Mouse (Mus musculus) embryo, embryonic 10 days (tissue): Measurements from ENCODE around the gene Fam3a.
"Not testable (repeated sequence)": the region's sequence is repeated elsewhere in the genome, so short reads cannot be mapped to it uniquely, and the experiment has no call there.

Experiments used
- DNase-seq: peaks from one replicate; pipeline ENCODE4 v3.0.0-alpha.2; 2015; ENCODE audit warnings: low spot score

Gene Fam3a

DNA sequence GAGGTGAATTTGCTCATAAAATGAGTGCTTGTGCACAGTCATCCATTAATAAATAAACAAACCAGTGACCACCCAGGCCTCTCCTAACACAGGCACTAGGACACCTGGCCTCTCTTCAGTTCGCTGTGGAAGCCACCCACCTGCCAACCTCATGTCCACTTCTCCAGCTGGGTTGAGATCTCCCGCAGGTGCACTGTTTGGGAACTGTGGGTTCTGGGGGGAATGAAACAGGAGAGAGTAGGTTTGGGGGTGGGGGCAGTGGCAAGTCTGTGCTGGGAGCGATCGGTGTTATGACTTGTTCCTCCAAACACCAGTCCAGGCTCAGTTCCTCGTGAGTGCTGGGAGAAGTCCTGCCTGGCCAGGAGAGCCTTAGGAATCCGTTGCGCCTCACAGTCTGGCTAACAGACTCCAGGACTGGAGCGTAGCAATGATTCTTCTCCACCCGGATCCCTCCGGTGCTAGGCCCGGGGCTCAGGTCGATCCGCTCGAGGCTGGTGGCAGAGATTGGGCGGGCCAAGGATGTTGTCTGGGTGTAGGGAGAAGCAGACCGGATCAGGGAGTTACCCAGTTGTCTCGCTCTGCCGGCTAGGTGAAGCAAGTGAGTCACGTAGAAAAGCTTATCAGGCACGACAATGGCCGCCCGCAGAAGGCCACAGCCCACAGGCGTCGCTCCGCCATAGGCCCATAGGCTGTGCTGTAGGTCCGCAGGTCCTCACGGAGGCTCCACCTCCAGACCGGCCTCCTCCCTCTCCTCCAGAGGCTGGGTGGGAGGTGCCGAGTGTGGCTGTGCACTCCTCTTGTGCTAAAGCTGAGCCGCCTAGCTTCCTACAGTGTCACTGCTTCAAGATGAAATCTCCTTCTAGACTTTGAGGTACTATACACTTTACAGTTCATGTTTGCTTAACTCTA is at the start of gene Fam3a, which contains the start of gene Ikbkg:
TSS of gene Fam3a (minus strand) at position 738 of the 909 bp plus-strand sequence.
TSS of gene Ikbkg (plus strand) at position 756 of the 909 bp plus-strand sequence.
- peak; percentile 90 for DNase-seq

GRCm38 (mm10) chrX:74429290-74429821 is 36.3 kb upstream of the Fam3a start:
- peak; percentile 80 for DNase-seq

- peak; percentile 91 for DNase-seq
Observed at GRCm38 (mm10) chrX:74428826-74429276, 35.8 kb upstream of the Fam3a start, which contains the start of gene G6pdx. TSS of gene G6pdx (minus strand) at chrX:74429194.

- no peak for DNase-seq
Observed at GRCm38 (mm10) chrX:74428146-74428825, 35.2 kb upstream of the Fam3a start.

DNA sequence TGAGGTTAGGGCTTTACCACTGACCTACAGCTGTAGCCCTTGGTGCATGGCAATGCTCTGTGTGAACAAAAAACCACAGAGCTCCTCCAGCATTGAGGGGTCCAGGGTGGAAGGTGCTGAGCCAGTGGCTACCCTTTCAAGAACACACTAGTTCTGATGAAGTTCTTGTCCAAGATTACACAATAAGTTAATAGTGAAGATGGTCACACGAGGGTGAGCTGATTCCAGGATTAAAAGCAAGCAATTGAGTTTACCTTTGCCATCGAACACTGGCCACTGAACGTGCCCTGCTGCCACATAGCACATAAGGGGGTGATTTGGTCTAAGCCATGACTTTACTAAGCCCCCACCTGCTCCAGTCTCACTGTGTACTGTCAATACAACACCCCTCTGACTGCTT is 34.0 kb upstream of the Fam3a start:
- no peak for DNase-seq

- no peak for DNase-seq
Observed at GRCm38 (mm10) chrX:74426256-74426655, 33.2 kb upstream of the Fam3a start.

GRCm38 (mm10) chrX:74425195-74425594 is 32.1 kb upstream of the Fam3a start:
- DNase-seq, result no peak

GRCm38 (mm10) chrX:74424443-74424842 is 31.4 kb upstream of the Fam3a start:
- DNase-seq, result no peak

DNA sequence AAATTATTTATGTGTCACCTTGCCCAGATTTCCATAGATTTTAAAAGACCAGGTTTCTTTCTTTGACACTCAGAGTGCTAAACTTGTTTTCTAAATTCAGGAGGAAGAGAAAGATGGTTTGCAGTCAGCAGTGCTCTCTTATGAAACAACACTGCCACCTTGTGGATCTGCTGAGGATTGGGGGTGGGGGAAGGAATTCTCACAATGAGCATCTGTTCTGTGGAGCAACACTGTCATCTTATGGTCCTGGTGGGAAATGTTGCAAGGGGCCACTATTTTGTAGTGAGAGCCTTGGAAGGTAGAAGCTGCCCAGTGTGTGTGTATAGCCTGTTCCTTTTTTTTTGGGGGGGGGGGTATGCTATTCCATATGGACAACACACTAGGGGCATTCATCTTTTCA is 20.3 kb upstream of the Fam3a start:
- DNase-seq, result peak; percentile 68

- no peak for DNase-seq
Observed at GRCm38 (mm10) chrX:74408340-74408739, 15.3 kb upstream of the Fam3a start.

- DNase-seq, result no peak
Observed at GRCm38 (mm10) chrX:74400136-74400535, 7.1 kb upstream of the Fam3a start.

DNA sequence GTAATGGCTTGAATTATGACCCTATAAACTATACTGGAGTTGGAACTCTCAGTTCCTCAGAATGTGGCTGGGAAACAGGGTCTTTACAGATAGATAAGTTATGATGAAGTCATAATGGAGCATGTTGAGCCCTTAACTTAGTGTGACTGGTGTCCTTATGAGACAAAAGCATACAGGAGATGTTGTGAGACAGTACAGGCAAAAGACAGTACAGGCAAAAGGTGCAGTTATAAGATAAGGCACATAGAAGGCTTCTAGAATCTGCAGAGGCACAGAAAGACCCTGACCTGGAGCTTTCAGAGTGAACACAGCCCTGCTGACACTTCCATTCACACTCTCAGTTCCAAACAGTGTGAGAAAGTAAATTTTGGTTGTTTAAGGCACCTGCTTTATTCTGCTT is 4.9 kb downstream of the Fam3a start:
- DNase-seq, result no peak

DNA sequence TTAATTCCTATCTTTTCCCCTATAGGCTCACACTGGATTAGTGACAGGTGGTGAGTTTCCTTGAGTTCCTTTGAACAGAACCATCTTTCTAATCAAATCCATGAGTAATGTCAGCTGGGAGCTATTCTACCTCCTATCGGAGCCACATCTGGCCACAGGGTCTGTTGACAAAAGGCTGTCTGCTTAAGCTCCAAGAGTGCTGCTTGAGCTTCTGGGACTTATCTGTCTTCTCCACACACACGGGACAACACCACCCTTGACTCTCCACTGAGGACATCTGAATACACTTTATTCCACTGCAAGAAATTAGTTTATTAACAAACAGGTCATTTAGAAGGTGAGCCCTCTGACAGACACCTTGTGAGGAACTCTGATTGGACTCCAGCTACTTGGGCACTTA is 8.6 kb downstream of the Fam3a start:
- DNase-seq, result no peak

DNA sequence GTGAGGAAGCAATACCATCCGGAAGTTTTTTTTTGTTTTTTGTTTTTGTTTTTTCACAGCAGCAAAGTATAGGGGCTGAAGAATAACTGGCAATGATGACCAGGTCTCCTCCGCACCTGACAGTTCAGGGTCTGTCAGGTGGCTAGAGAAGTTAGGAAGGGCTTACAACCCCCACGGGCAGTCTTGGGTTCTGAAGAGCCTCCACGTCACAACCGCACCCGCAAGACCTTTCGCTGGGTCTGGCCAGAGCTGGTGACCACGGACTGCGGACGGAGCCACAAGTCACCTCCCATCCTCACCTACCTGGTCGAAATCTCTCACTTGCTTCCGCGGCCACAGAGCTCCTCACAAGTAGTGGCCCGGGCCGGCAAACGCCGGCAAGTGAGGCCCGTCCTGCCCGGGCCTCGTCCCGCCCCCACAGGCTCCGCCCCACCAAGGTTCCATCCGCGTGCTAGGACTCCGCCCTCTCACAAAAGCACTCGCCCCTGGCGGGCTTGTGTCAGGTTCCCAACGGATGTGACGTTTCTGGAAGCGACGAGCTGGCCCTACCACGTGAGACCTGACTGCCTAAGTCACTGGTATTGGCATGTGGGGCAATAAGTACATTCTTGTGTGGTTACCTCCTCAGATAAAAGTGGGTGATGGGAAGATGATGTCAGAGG is 20.1 kb downstream of the Fam3a start, which contains the start of the genes Ubl4a and Slc10a3:
TSS of gene Ubl4a (minus strand) at position 331 of the 662 bp plus-strand sequence.
TSS of gene Slc10a3 (minus strand) at position 462 of the 662 bp plus-strand sequence.
- DNase-seq, result peak; percentile 92

DNA sequence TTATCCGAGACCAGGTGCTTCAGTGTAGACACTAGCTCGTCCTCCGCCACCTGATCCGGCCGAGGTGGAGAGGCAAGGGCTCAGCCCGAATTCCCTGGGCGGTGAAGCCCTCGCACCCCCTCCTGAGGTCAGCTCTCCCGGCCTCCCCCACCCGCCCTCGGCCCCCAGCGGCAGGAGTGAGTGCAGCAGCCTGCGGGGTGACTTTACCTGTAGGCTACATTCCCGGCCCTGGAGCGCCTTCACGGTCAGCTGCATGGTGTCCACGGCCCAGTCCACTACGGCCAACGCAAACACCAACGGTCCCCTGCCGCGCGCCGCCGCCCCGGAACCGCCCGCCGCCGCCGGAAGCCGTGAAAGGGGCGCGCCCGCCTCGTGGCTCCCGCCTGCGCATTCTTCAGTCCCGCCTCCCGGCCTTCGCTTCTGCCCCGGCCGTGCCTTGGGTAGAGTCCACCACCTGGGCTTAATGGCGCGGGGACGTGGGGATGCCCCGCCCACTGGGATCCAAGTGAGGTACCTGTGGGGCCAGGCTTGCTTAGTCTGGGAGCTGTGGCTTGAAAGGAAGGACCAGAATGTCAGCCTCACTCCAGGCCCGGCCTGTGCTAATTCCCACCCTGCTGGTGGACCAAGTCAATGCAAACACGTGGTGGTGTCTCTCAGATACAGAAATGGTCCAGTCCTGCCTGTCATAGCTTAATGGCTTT is 24.7 kb downstream of the Fam3a start:
- DNase-seq, result peak; percentile 74

DNA sequence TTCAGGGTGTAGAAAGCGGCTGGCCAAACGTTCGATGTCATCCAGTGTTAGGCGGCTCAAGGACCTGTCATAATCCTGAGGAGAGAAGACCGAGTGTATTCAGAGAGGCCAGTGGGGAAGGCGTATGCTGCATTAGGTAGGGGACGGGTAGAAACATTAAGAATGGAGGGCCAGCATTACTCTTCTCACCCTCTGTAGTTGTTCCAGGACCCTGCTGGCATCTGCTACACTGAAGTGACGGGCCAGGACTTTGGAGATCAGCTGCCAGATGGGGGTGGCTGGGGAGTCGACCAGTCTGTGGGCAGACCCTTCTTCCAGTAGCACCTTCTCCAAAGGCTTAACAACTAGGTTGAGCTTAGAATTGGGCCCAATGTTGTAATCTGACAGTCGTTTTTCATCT is 25.6 kb downstream of the Fam3a start:
- no peak for DNase-seq

- DNase-seq, result no peak
Observed at GRCm38 (mm10) chrX:74359171-74359570, 33.9 kb downstream of the Fam3a start.

GRCm38 (mm10) chrX:74357069-74357468 is 36.0 kb downstream of the Fam3a start:
- not testable (repeated sequence) for DNase-seq

GRCm38 (mm10) chrX:74353467-74353770 is 39.7 kb downstream of the Fam3a start, which contains the start of gene Lage3:
TSS of gene Lage3 (minus strand) at chrX:74353618.
- DNase-seq, result peak; percentile 84

GRCm38 (mm10) chrX:74352645-74353466 is 40.2 kb downstream of the Fam3a start:
- no peak for DNase-seq
